Mouse (Mus musculus) MEL (cell line): ENCODE measurements around the gene Rab22a. TPM values are rescaled to one million over a fixed set of nuclear protein-coding genes. Genes with fewer than 3 reads are reported as not detected.

Source experiments
- DNase-seq: peaks from one replicate; pipeline ENCODE4 v3.0.0; 2011; ENCODE audit warnings: low read depth, low spot score
- H3K27ac ChIP-seq: 2 replicates; pipeline ENCODE4 v1.5.1; 2012; ENCODE audit warnings: low read depth, mild to moderate bottlenecking, control low read depth, low read length, moderate library complexity; ENCODE audit not compliant: control insufficient read depth
- H3K27me3 ChIP-seq, 2 experiments: fragments of 150-350 bp in 1 of 2; sonication (generic) in 1 of 2; 2 replicates each; pipeline ENCODE4 v1.6.1; 2012; ENCODE audit warnings: low read length in 2 of 2, mild to moderate bottlenecking in 2 of 2, improper control_type of control experiment in 1 of 2, moderate library complexity in 1 of 2; ENCODE audit not compliant: insufficient read depth in 2 of 2, control insufficient read depth in 1 of 2
- H3K36me3 ChIP-seq, 2 experiments: 2 replicates each; pipeline ENCODE4 v1.6.1; 2012 to 2014; ENCODE audit warnings: low read length in 2 of 2, improper control_type of control experiment in 1 of 2, inconsistent platforms in 1 of 2, mild to moderate bottlenecking in 1 of 2; ENCODE audit not compliant: insufficient read depth in 2 of 2, control insufficient read depth in 1 of 2
- H3K4me1 ChIP-seq, 2 experiments: fragments of 150-350 bp in 1 of 2; sonication (generic) in 1 of 2; 2 replicates each; pipeline ENCODE4 v1.6.1; 2012; ENCODE audit warnings: low read length in 2 of 2, improper control_type of control experiment in 1 of 2, mild to moderate bottlenecking in 1 of 2; ENCODE audit not compliant: insufficient read depth in 2 of 2, control insufficient read depth in 1 of 2
- H3K4me3 ChIP-seq, 2 experiments: fragments of 150-350 bp in 1 of 2; sonication (generic) in 1 of 2; 2 replicates each; pipeline ENCODE4 v1.5.1; 2012; ENCODE audit warnings: low read depth in 2 of 2, low read length in 2 of 2, mild to moderate bottlenecking in 2 of 2, moderate library complexity in 2 of 2, control low read depth in 1 of 2, improper control_type of control experiment in 1 of 2; ENCODE audit not compliant: control insufficient read depth in 1 of 2, insufficient read depth in 1 of 2
- H3K79me2 ChIP-seq: 2 replicates; pipeline ENCODE4 v1.6.1; 2012; ENCODE audit warnings: mild to moderate bottlenecking, low read length, moderate library complexity; ENCODE audit not compliant: control insufficient read depth, poor library complexity, insufficient read depth
- H3K9ac ChIP-seq: 2 replicates; pipeline ENCODE4 v1.6.1; 2012; ENCODE audit warnings: low read depth, mild to moderate bottlenecking, control low read depth, low read length, moderate library complexity; ENCODE audit not compliant: control insufficient read depth, poor library complexity, severe bottlenecking
- H3K9me3 ChIP-seq: fragments of 150-350 bp; sonication (generic); replicated peaks from 2 replicates; pipeline ENCODE4 v1.6.1; 2012; ENCODE audit warnings: mild to moderate bottlenecking, low read length, improper control_type of control experiment, moderate library complexity; ENCODE audit not compliant: insufficient read depth
- CHD2 ChIP-seq: IDR thresholded peaks from 2 replicates; pipeline ENCODE4 v1.6.1; 2011; ENCODE audit warnings: low read length, improper control_type of control experiment
- ELF1 ChIP-seq: IDR thresholded peaks from 2 replicates; pipeline ENCODE4 v1.6.1; 2014; ENCODE audit warnings: low read depth, mild to moderate bottlenecking, inconsistent platforms, low read length, improper control_type of control experiment, moderate library complexity
- EP300 ChIP-seq, 2 experiments: IDR thresholded peaks; 2 replicates each; pipeline ENCODE4 v1.6.1; 2011; ENCODE audit warnings: improper control_type of control experiment in 2 of 2, low read length in 2 of 2, low read depth in 1 of 2, mild to moderate bottlenecking in 1 of 2
- ETS1 ChIP-seq: IDR thresholded peaks from 2 replicates; pipeline ENCODE4 v1.6.1; 2012; ENCODE audit warnings: low read depth, mild to moderate bottlenecking, inconsistent platforms, low read length, improper control_type of control experiment, moderate library complexity
- GABPA ChIP-seq: IDR thresholded peaks from 2 replicates; pipeline ENCODE4 v1.6.1; 2012; ENCODE audit warnings: low read depth, mild to moderate bottlenecking, inconsistent platforms, low read length, improper control_type of control experiment, moderate library complexity
- GATA1 ChIP-seq: IDR thresholded peaks from 2 replicates; pipeline ENCODE4 v1.6.1; 2011; ENCODE audit warnings: low read depth, low read length, improper control_type of control experiment
- MAFK ChIP-seq: IDR thresholded peaks from 2 replicates; pipeline ENCODE4 v1.6.1; 2011; ENCODE audit warnings: low read depth, mild to moderate bottlenecking, low read length, improper control_type of control experiment, borderline replicate concordance
- MAZ ChIP-seq: IDR thresholded peaks from 2 replicates; pipeline ENCODE4 v1.6.1; 2012; ENCODE audit warnings: low read depth, mild to moderate bottlenecking, inconsistent platforms, low read length, improper control_type of control experiment
- MXI1 ChIP-seq: IDR thresholded peaks from 2 replicates; pipeline ENCODE4 v1.6.1; 2011; ENCODE audit warnings: mild to moderate bottlenecking, low read depth, low read length, improper control_type of control experiment
- MYB ChIP-seq: IDR thresholded peaks from 2 replicates; pipeline ENCODE4 v1.6.1; 2011; ENCODE audit warnings: mild to moderate bottlenecking, low read depth, low read length, improper control_type of control experiment
- NELFE ChIP-seq: IDR thresholded peaks from 2 replicates; pipeline ENCODE4 v1.6.1; 2011; ENCODE audit warnings: low read depth, low read length, improper control_type of control experiment
- SIN3A ChIP-seq: IDR thresholded peaks from 2 replicates; pipeline ENCODE4 v1.6.1; 2012; ENCODE audit warnings: low read length, improper control_type of control experiment, inconsistent platforms
- TAL1 ChIP-seq: IDR thresholded peaks from 2 replicates; pipeline ENCODE4 v1.6.1; 2012; ENCODE audit warnings: mild to moderate bottlenecking, inconsistent platforms, low read length, moderate library complexity, mixed read lengths
- TCF12 ChIP-seq: IDR thresholded peaks from 2 replicates; pipeline ENCODE4 v1.6.1; 2014; ENCODE audit warnings: low read depth, mild to moderate bottlenecking, inconsistent platforms, low read length, improper control_type of control experiment, moderate library complexity
- USF1 ChIP-seq: IDR thresholded peaks from 2 replicates; pipeline ENCODE4 v1.6.1; 2014; ENCODE audit warnings: low read depth, mild to moderate bottlenecking, inconsistent platforms, low read length, improper control_type of control experiment, moderate library complexity
- ZKSCAN1 ChIP-seq: IDR thresholded peaks from 2 replicates; pipeline ENCODE4 v1.6.1; 2012; ENCODE audit warnings: low read depth, mild to moderate bottlenecking, inconsistent platforms, low read length, improper control_type of control experiment, moderate library complexity
- ZMIZ1 ChIP-seq: IDR thresholded peaks from 2 replicates; pipeline ENCODE4 v1.6.1; 2012; ENCODE audit warnings: low read depth, mild to moderate bottlenecking, inconsistent platforms, low read length, improper control_type of control experiment, moderate library complexity
- ZNF384 ChIP-seq: IDR thresholded peaks from 2 replicates; pipeline ENCODE4 v1.6.1; 2012; ENCODE audit warnings: low read depth, mild to moderate bottlenecking, inconsistent platforms, low read length, improper control_type of control experiment
- polyA plus RNA-seq, 2 experiments: library from polyadenylated mRNA; stranded (reverse) in 1 of 2; unstranded in 1 of 2; fragments of >175 nt in 1 of 2; fragments of >200 nt in 1 of 2; gene quantifications; 2 replicates each; pipeline versions ENCODE4 v1.2.1 to v1.2.4; 2012; ENCODE audit warnings: low replicate concordance in 2 of 2, low read depth in 1 of 2; ENCODE audit not compliant: insufficient read length in 2 of 2, insufficient read depth in 1 of 2, missing spikeins in 1 of 2
- total RNA-seq: library from RNA; depleted of rRNA; stranded (reverse); fragments of 300-350 nt; gene quantifications from 2 replicates; pipeline ENCODE4 v1.2.3, GENCODE M21; 2012

Rab22a gene
- total and polyA plus RNA-seq, 3 experiments, result 8.9 to 15.8 TPM; not detected in 1

DNA sequence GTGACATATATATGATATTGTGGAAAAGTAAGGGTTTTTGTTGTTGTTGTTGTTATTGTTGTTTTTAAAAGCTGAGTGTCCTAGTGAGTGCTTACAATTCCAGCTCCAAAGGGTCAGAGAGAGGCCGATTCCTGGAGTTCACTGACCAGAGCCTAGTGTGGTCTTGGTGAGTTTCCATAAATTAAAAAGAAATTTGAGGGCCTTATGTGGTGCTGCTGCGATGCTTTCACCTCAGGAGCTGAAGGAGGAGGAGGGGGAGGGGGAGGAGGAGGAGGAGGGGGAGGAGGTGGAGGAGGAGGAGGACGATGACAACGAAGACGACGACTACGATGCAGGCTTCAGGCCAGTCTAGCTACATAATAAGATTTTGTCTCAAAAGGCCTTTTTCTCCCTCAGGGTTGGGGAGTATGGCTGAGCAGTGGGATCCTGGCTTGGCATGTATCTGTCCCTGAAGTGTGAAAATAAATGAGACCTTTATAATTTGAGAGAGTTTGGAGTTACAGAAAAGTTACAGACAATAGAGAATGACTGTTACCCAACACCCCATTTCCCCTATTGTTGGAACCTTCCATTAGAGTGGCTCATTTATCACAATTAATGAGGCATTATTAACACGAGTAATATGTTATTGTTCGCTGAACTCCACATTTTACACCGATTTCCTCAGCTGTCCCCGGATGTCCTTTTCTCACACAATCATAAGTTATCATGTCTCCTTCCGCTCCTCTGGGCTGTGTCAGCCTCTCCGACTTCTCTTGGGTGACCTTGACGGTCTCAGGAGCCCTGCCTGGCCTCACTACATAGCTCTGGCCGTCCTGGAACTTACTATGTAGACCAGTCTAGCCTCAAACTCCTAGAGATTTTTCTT is 65.6 kb downstream of the Rab22a start:
- TF ChIP-seq GABPA (no peak), TAL1 (no peak), ZMIZ1 (no peak), ETS1 (no peak), TCF12 (no peak), SIN3A (no peak), ELF1 (no peak), CHD2 (no peak), MYB (no peak), ZNF384 (no peak), USF1 (no peak), MAZ (no peak), MXI1 (no peak), NELFE (no peak), GATA1 (no peak), ZKSCAN1 (no peak), MAFK (no peak)
- Histone ChIP-seq H3K9me3 (no peaks in the 10 kb centered on the region), H3K36me3 (no peaks in the 10 kb centered on the region), H3K79me2 (no peaks in the 10 kb centered on the region), H3K27ac (no peak overlapping the region), H3K4me3 (no peak overlapping the region), H3K4me1 (no peaks in the 10 kb centered on the region), H3K27me3 (no peaks in the 10 kb centered on the region), H3K9ac (no peak overlapping the region)
- no peak for DNase-seq

DNA sequence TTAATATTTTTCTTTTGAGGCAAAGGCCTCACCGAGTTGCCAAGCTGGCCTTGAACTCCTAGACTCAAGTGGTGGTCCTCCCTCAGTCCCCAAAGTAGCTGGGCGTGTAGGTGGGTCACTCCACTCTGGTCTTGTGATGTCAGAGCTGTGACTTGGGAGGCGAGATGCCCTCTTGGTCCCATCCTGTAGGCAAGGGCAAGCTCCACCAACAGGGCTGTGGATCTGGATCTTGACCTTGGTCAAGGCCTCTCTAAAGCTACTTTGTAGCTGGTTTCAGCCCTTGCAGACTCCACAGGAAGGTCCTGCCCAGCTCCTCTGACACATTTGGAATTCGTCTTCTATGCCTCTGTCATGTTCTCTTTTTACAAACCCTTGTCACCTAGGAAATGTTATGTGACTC is 66.3 kb downstream of the Rab22a start:
- Histone ChIP-seq H3K36me3 (no peaks in the 10 kb centered on the region), H3K4me1 (no peaks in the 10 kb centered on the region), H3K27ac (no peak overlapping the region), H3K9me3 (no peaks in the 10 kb centered on the region), H3K4me3 (no peak overlapping the region), H3K9ac (no peak overlapping the region), H3K27me3 (peaks cover 0 to 2% of the 10 kb centered on the region in 2 experiments; a peak in 1 of 4 replicates), H3K79me2 (no peaks in the 10 kb centered on the region)
- DNase-seq, result no peak
- TF ChIP-seq GATA1, result no peak
- TF ChIP-seq EP300 (IDR thresholded peaks at IDR 0.05; ENCODE audit: low read depth in 1 of 2, low read length in 2 of 2), result no peak
